Mouse (Mus musculus) heart, postnatal 0 days (tissue): Measurements from ENCODE around the gene Akt1.

ENCODE experiments used
- CTCF ChIP-seq: IDR thresholded peaks from 2 replicates; pipeline ENCODE4 v1.5.1; 2016; ENCODE audit warnings: antibody characterized with exemption, control low read depth, low read depth
- EP300 ChIP-seq: IDR thresholded peaks from 2 replicates; pipeline ENCODE4 v1.6.1; 2016; ENCODE audit warnings: antibody characterized with exemption, low read depth

GRCm38 (mm10) chr12:112628197-112628596 is 46.5 kb downstream of the Akt1 start:
- TF ChIP-seq CTCF, result no peak
- TF ChIP-seq EP300, result no peak
